Mouse (Mus musculus) cortical plate, adult 2 months (tissue): Measurements from ENCODE around the gene Hmox2.

Experiments
- CTCF ChIP-seq: fragments of 200-500 bp; IDR thresholded peaks from 2 replicates; pipeline ENCODE4 v1.5.1; 2011; ENCODE audit warnings: mild to moderate bottlenecking, control low read depth, low read length; ENCODE audit not compliant: insufficient read depth; ENCODE audit errors: extremely low read depth
- POLR2A ChIP-seq: fragments of 200-500 bp; IDR thresholded peaks from 2 replicates; pipeline ENCODE4 v1.6.1; 2011; ENCODE audit warnings: mild to moderate bottlenecking, low read length, control low read depth; ENCODE audit not compliant: insufficient read depth; ENCODE audit errors: extremely low read depth

DNA sequence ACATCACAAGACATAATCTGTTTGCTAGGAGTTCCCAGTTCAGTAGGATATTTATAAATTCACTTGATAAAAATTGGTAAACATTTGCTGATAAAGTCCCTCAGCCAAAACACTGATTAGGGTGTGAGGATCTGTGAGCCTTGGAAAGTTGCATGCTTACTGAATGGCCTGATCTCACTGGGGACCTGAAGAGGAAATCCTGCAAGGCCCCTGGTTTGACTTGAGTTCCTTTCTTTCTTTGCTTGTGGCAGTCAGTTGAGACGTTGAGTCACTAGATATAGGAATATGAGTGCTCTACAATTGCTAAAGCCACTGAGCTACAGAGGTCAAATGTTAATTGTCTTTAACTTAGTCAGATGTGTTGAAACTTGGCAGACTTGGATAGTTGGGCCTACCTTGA, 1.8 kb downstream of the Hmox2 start:
- no peak for TF ChIP-seq CTCF
- no peak for TF ChIP-seq POLR2A
